Mouse (Mus musculus) stomach, embryonic 15.5 days (tissue): ENCODE results near the gene Creb3. TPM values are rescaled to one million over a fixed set of nuclear protein-coding genes. Genes with fewer than 3 reads are reported as not detected.
"Not testable (repeated sequence)": the region's sequence is repeated elsewhere in the genome, so short reads cannot be mapped to it uniquely, and the experiment has no call there.

Source experiments
- ATAC-seq: fragments of 200-750 bp; cut with Nextera tagmentation; 2 replicates; pipeline ENCODE4 v1.8.0; 2017; ENCODE audit warnings: low read depth, moderate number of reproducible peaks, moderate TSS enrichment; ENCODE audit not compliant: insufficient read depth, low FRiP score
- H3K27ac ChIP-seq: fragments of 300-500 bp; sonication (generic); 2 replicates; pipeline ENCODE4 v1.5.1; 2015; ENCODE audit warnings: mild to moderate bottlenecking, inconsistent platforms
- H3K27me3 ChIP-seq: fragments of 300-500 bp; sonication (generic); replicated peaks from 2 replicates; pipeline ENCODE4 v1.6.1; 2015; ENCODE audit warnings: inconsistent platforms
- H3K36me3 ChIP-seq: fragments of 300-500 bp; sonication (generic); 2 replicates; pipeline ENCODE4 v1.6.1; 2015; ENCODE audit warnings: inconsistent platforms
- H3K4me1 ChIP-seq: fragments of 300-500 bp; sonication (generic); 2 replicates; pipeline ENCODE4 v1.6.1; 2015; ENCODE audit warnings: inconsistent platforms
- H3K4me2 ChIP-seq: fragments of 300-500 bp; sonication (generic); 2 replicates; pipeline ENCODE4 v1.6.1; 2015; ENCODE audit warnings: mild to moderate bottlenecking, inconsistent platforms
- H3K4me3 ChIP-seq: fragments of 300-500 bp; sonication (generic); replicated peaks from 2 replicates; pipeline ENCODE4 v1.5.1; 2015; ENCODE audit warnings: inconsistent platforms
- H3K9ac ChIP-seq: fragments of 300-500 bp; sonication (generic); 2 replicates; pipeline ENCODE4 v1.6.1; 2015; ENCODE audit warnings: inconsistent platforms
- H3K9me3 ChIP-seq: fragments of 300-500 bp; sonication (generic); 2 replicates; pipeline ENCODE4 v1.6.1; 2016; ENCODE audit warnings: inconsistent platforms
- whole genome bisulfite sequencing: fragments of 180-500 bp; shearing (Covaris S2); methylation state at CpG from one replicate; pipeline ENCODE4 v1.1.7; 2015; 5-methylcytosine and 5-hydroxymethylcytosine counted together
- polyA plus RNA-seq: library from polyadenylated mRNA; unstranded; fragments of >200 nt; fragmentation: Nextera tagmentation; extraction: Ambion mirVana; gene quantifications from 2 replicates; pipeline ENCODE4 v1.2.1, GENCODE M21; 2015

Creb3 gene
- polyA plus RNA-seq, 1 experiment from 2014 or later, result 70.8 TPM

DNA sequence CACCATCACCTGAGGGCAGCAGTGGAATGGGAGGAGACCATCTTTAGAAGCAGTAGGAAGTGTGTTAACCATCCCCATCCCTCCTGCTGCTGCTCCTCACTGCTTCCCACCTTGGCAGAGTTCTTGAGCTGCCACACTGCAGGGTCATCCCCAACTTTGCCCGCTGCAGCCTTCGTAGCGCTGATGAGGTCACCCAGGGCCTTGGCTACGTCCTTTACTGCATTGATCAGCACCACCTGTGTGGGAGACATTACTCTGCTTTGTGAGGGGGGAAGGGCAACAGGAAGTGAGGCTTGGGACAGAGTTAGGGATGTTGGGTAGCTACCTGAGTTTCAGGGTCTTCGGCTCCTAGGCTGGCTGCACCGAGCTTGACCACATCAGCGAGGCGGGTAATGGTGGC lies 26.5 kb upstream of the Creb3 start:
- no peak for ATAC-seq
- Histone ChIP-seq H3K27ac (no peak overlapping the region), H3K9me3 (no peaks in the 10 kb centered on the region), H3K4me2 (no peak overlapping the region), H3K9ac (no peak overlapping the region), H3K27me3 (no peaks in the 10 kb centered on the region), H3K4me1 (no peaks in the 10 kb centered on the region), H3K4me3 (no peak overlapping the region), H3K36me3 (peaks cover 88% of the 10 kb centered on the region)
- WGBS, result 91% methylated on average over 8 of the region's 8 CpGs

- Histone ChIP-seq H3K4me1 (no peaks in the 10 kb centered on the region), H3K9me3 (no peaks in the 10 kb centered on the region), H3K4me2 (no peak overlapping the region), H3K4me3 (no peak overlapping the region), H3K27me3 (no peaks in the 10 kb centered on the region), H3K36me3 (peaks cover 91% of the 10 kb centered on the region), H3K27ac (no peak overlapping the region), H3K9ac (no peak overlapping the region)
- ATAC-seq, result no peak
- 91% methylated on average over 9 of the region's 9 CpGs for WGBS
Observed at GRCm38 (mm10) chr4:43536031-43536430, 26.1 kb upstream of the Creb3 start.

- H3K36me3 ChIP-seq, result peaks cover 88% of the 10 kb centered on the region
- H3K27ac ChIP-seq, result no peak overlapping the region
- H3K4me3 ChIP-seq, result no peak overlapping the region
- no peaks in the 10 kb centered on the region for H3K4me1 ChIP-seq
- ATAC-seq, result no peak
- 60% methylated on average over 2 of the region's 3 CpGs for WGBS
- no peaks in the 10 kb centered on the region for H3K27me3 ChIP-seq
- no peak overlapping the region for H3K4me2 ChIP-seq
- no peaks in the 10 kb centered on the region for H3K9me3 ChIP-seq
- H3K9ac ChIP-seq, result no peak overlapping the region
Observed at GRCm38 (mm10) chr4:43542044-43542443, 20.1 kb upstream of the Creb3 start.

- no peak for ATAC-seq
- H3K36me3 ChIP-seq, result peaks cover 92% of the 10 kb centered on the region
- no peak overlapping the region for H3K9ac ChIP-seq
- no peak overlapping the region for H3K4me3 ChIP-seq
- no peak overlapping the region for H3K27ac ChIP-seq
- no peak overlapping the region for H3K4me2 ChIP-seq
- no peaks in the 10 kb centered on the region for H3K4me1 ChIP-seq
- H3K9me3 ChIP-seq, result no peaks in the 10 kb centered on the region
- no peaks in the 10 kb centered on the region for H3K27me3 ChIP-seq
- WGBS, result 90% methylated on average over 12 of the region's 12 CpGs
Observed at GRCm38 (mm10) chr4:43546375-43547047, 15.6 kb upstream of the Creb3 start.

- no peak overlapping the region for H3K27ac ChIP-seq
- ATAC-seq, result no peak
- no peaks in the 10 kb centered on the region for H3K9me3 ChIP-seq
- H3K4me2 ChIP-seq, result no peak overlapping the region
- WGBS, result 94% methylated on average over 8 of the region's 8 CpGs
- no peak overlapping the region for H3K9ac ChIP-seq
- no peaks in the 10 kb centered on the region for H3K4me1 ChIP-seq
- H3K36me3 ChIP-seq, result peaks cover 93% of the 10 kb centered on the region
- no peaks in the 10 kb centered on the region for H3K27me3 ChIP-seq
- H3K4me3 ChIP-seq, result no peak overlapping the region
Observed at GRCm38 (mm10) chr4:43547160-43547559, 15.0 kb upstream of the Creb3 start.

GRCm38 (mm10) chr4:43549055-43549454 lies 13.1 kb upstream of the Creb3 start:
- no peak overlapping the region for H3K9ac ChIP-seq
- WGBS, result 93% methylated on average over 12 of the region's 12 CpGs
- no peak overlapping the region for H3K4me3 ChIP-seq
- no peaks in the 10 kb centered on the region for H3K9me3 ChIP-seq
- no peak overlapping the region for H3K27ac ChIP-seq
- peaks cover 93% of the 10 kb centered on the region for H3K36me3 ChIP-seq
- no peak overlapping the region for H3K4me2 ChIP-seq
- no peaks in the 10 kb centered on the region for H3K4me1 ChIP-seq
- no peak for ATAC-seq
- H3K27me3 ChIP-seq, result no peaks in the 10 kb centered on the region

GRCm38 (mm10) chr4:43551854-43552253 lies 10.3 kb upstream of the Creb3 start:
- not testable (repeated sequence) for H3K4me2 ChIP-seq, ATAC-seq, H3K9ac ChIP-seq, H3K9me3 ChIP-seq, H3K4me1 ChIP-seq, H3K27me3 ChIP-seq, H3K4me3 ChIP-seq, H3K27ac ChIP-seq
- 79% methylated on average over 6 of the region's 6 CpGs for WGBS
- H3K36me3 ChIP-seq, result peaks cover 95% of the 10 kb centered on the region

GRCm38 (mm10) chr4:43552437-43552836 lies 9.7 kb upstream of the Creb3 start:
- H3K4me2 ChIP-seq, result no peak overlapping the region
- 95% methylated on average over 5 of the region's 5 CpGs for WGBS
- no peak overlapping the region for H3K27ac ChIP-seq
- H3K9ac ChIP-seq, result no peak overlapping the region
- no peaks in the 10 kb centered on the region for H3K9me3 ChIP-seq
- H3K4me3 ChIP-seq, result no peak overlapping the region
- H3K36me3 ChIP-seq, result peaks cover 94% of the 10 kb centered on the region
- H3K4me1 ChIP-seq, result peaks cover 4% of the 10 kb centered on the region
- H3K27me3 ChIP-seq, result no peaks in the 10 kb centered on the region
- no peak for ATAC-seq

- H3K4me1 ChIP-seq, result peaks cover 18% of the 10 kb centered on the region
- H3K9ac ChIP-seq, result no peak overlapping the region
- no peak for ATAC-seq
Observed at GRCm38 (mm10) chr4:43553891-43554290, 8.2 kb upstream of the Creb3 start.

DNA sequence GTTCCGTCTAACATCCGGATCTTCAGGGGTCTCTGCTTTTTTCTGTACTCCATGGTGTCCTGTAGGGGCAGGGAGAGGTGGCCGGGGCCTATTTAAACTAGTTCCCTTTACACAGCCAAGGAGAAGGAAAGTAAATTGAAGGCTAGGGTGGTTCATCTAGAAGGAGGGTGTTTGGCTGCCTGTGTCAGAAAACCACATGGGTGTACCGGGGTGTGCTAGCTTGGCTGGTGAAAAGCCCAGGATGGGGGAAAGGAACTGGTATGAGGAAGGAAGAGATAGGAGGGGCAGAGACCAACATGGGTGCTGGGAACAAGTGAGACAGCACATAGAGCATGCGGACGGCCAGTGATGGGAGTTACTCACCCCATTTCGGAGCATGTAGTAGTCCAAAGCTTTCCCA lies 6.2 kb upstream of the Creb3 start:
- H3K4me2 ChIP-seq, result no peak overlapping the region
- WGBS, result 91% methylated on average over 7 of the region's 7 CpGs
- ATAC-seq, result no peak
- H3K4me1 ChIP-seq, result peaks cover 37% of the 10 kb centered on the region
- no peaks in the 10 kb centered on the region for H3K27me3 ChIP-seq
- no peaks in the 10 kb centered on the region for H3K9me3 ChIP-seq
- H3K9ac ChIP-seq, result no peak overlapping the region
- no peak overlapping the region for H3K4me3 ChIP-seq
- H3K36me3 ChIP-seq, result peaks cover 59% of the 10 kb centered on the region
- no peak overlapping the region for H3K27ac ChIP-seq

More at GRCm38 (mm10) chr4:43553891-43554290, 8.2 kb upstream of the Creb3 start:
- H3K36me3 ChIP-seq, result peaks cover 79% of the 10 kb centered on the region
- no peaks in the 10 kb centered on the region for H3K9me3 ChIP-seq
- no peak overlapping the region for H3K27ac ChIP-seq
- no peak overlapping the region for H3K4me3 ChIP-seq
- H3K27me3 ChIP-seq, result no peaks in the 10 kb centered on the region
- no peak overlapping the region for H3K4me2 ChIP-seq

DNA sequence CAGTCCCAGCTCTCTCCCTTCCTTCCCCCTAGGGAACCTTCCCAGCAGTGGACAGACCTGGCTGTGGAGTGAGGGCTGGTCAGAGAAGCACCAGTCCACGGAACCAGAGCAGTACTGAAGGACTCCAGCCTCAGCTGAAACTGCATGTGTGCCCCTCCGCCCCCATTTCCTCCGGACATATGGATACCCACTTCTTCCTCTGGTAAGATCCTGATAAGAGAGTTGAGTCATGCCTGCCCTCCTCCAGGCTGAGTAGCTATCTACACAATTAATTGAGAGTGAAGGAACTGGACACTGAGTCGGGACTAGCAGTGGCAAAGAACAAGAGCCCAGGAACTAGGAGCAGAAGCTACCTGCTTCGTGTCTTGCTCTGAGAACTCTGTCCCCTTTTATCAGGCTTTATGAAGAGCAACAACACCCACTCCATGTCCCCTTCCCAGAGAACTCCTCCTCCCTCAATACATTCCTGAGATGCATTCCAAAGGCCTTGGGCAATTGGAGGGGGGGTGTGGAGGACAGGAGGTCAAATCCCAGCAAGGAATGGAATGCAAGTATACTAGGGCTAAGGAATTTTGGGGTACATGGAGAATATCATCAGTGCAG lies 4.0 kb upstream of the Creb3 start:
- peaks cover 41% of the 10 kb centered on the region for H3K4me1 ChIP-seq
- no peak for ATAC-seq

DNA sequence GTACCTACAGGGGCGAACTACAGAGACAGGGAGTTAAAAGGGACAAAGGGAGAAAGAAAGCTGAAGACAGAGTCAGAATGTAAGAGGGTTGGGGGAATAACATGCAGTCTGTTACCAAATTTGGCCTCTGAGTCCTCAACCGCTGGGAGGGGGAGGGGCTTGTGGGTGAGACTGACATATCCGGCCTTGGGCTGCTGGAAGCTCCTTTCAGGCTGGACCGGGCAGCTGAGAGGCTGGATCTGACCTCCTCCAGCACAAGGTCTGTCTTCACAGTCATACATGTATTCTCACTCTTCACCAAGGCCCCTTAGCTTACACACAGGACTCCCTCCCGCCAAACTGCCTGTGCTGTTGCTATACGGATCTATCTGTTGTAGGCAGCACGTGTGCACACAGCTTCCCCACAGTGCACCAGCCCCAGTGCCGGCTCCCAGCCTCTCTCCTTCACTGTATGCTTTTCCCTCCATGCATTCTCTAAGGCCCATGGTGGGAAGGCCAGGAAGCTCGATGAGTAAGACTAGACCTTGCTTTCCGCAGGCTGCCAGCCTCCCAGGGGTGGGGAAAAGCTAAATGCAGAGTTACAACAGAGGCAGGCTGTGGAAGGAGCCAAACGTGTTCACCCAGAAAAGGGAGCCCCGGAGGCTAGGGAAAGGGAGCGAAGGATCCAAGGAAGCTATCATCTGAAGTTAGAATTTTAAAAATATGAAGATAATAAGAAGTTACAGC lies 3.3 kb upstream of the Creb3 start:
- ATAC-seq, result peak; percentile 13; the same call in 1 of the 2 replicates
- Histone ChIP-seq H3K4me3 (peak overlapping the region; percentile 26), H3K4me1 (peaks cover 47% of the 10 kb centered on the region), H3K9ac (peak overlapping the region; percentile 12; the same call in 1 of the 2 replicates), H3K4me2 (peak overlapping the region; percentile 73), H3K36me3 (peaks cover 34% of the 10 kb centered on the region), H3K27me3 (no peaks in the 10 kb centered on the region), H3K27ac (peak overlapping the region; percentile 93), H3K9me3 (no peaks in the 10 kb centered on the region)
- WGBS, result 14% methylated on average over 13 of the region's 13 CpGs

More for the DNA sequence above, 4.0 kb upstream of the Creb3 start:
- Histone ChIP-seq H3K9ac (0 out of 2 replicates have a peak overlapping the region, but pooled peaks have one; percentile 6), H3K27ac (peak overlapping the region; percentile 93), H3K4me2 (peak overlapping the region; percentile 73), H3K27me3 (no peaks in the 10 kb centered on the region), H3K4me3 (peak overlapping the region; percentile 26), H3K36me3 (peaks cover 41% of the 10 kb centered on the region), H3K9me3 (no peaks in the 10 kb centered on the region)
- 22% methylated on average over 5 of the region's 5 CpGs for WGBS
